ENCODE assay signal across 9 mouse cellular contexts in the genomic region with DNA sequence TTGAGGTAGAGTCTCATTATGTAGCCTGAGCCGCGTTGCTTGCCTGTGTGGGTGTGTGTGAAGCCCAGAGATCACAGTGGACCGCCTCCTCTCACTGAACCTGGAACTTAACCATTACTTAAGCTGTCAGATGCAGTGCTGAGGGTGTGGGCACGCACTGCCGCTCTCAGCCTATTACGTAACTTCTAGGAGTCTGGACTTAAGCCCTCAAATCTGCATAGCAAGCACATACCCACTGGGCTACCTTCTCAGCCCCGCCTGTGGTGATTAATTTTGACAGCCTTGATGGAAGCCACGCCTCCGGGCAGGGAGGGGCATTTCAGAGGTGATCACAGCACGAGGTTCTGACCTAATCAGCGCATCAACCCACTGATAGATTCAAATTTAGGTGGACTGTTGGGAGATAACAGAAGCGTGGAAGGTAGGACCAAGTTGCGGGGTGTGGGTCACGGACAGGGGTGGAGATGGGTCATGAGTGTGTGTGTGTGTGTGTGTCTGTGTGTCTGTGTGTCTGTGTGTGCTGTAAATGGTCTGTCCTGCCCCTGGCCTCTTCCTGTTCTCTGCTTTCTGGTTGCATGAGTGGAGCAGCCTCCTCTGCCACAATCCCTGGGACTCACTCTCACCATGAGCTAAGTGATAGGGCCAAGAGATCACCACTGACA. TPM values are rescaled to one million over a fixed set of nuclear protein-coding genes. Genes with fewer than 3 reads are reported as not detected.
DNase-seq lines count a peak whose midpoint lies in the region; ATAC-seq and TF ChIP-seq lines count a peak whose summit lies in the region.
"Had no signal": no experiment of that assay in that cellular context is flagged by ENCODE, and none has a peak within 500 bp of the region (broad histone marks: within the 10 kb centered on the region; RNA-seq: fewer than 3 reads in every experiment).

No protein-coding gene starts in this region.

- H3K36me3 ChIP-seq in lung, postnatal 0 days (ENCODE audit: insufficient read depth, low read length): no peaks in the 10 kb centered on the region
- H3K36me3 ChIP-seq in forebrain, embryonic 15.5 days: no peaks in the 10 kb centered on the region
- H3K36me3 ChIP-seq: neural tube, embryonic 13.5 days had no signal

- no peaks in the 10 kb centered on the region for H3K9me3 ChIP-seq in lung, postnatal 0 days (ENCODE audit: low read length)
- H3K9me3 ChIP-seq in forebrain, embryonic 15.5 days: no peaks in the 10 kb centered on the region
- H3K9me3 ChIP-seq: neural tube, embryonic 13.5 days had no signal

- H3K4me1 ChIP-seq in lung, postnatal 0 days (ENCODE audit: insufficient read depth, low read depth, low read length): no peaks in the 10 kb centered on the region
- no peaks in the 10 kb centered on the region for H3K4me1 ChIP-seq in forebrain, embryonic 15.5 days
- H3K4me1 ChIP-seq: neural tube, embryonic 13.5 days had no signal

- TF ChIP-seq EP300 in lung, postnatal 0 days (IDR thresholded peaks at IDR 0.05): no peak

- H3K9ac ChIP-seq in lung, postnatal 0 days (replicated peaks; ENCODE audit: low read depth): no peak overlapping the region
- H3K9ac ChIP-seq in forebrain, embryonic 15.5 days (replicated peaks): no peak overlapping the region
- H3K9ac ChIP-seq: neural tube, embryonic 13.5 days had no signal

- ATAC-seq in lung, postnatal 0 days: peak; percentile 89
- no peak for ATAC-seq in cerebellum, adult (ENCODE audit: insufficient number of reproducible peaks, low FRiP score, low TSS enrichment)
- ATAC-seq in forebrain, embryonic 15.5 days (replicated peaks): no peak

- DNase-seq in CD4-positive helper T cell, adult 2 months (ENCODE audit: low read depth, low spot score): peak; percentile 53
- DNase-seq in R1 (ENCODE audit: low read depth, low spot score): peak; percentile 65
- peak; percentile 61 for DNase-seq in kidney, adult 18-20 months
- DNase-seq in lung, postnatal 0 days (ENCODE audit: low spot score): peak; percentile 87
- no peak for DNase-seq in cerebellum, adult 11-12 months
- no peak for DNase-seq in left cerebral cortex, postnatal 10 days (ENCODE audit: extremely low spot score in 1 of 2, low spot score in 2 of 2)

- no peak for TF ChIP-seq CTCF in lung, postnatal 0 days (IDR thresholded peaks at IDR 0.05)

- intact Hi-C loops in left cerebral cortex, postnatal 10 days (cut with DNase I): no loop called here

- no peaks in the 10 kb centered on the region for H3K27me3 ChIP-seq in lung, postnatal 0 days (replicated peaks; ENCODE audit: insufficient read depth, low read length)
- H3K27me3 ChIP-seq in forebrain, embryonic 15.5 days: no peaks in the 10 kb centered on the region
- H3K27me3 ChIP-seq: neural tube, embryonic 13.5 days had no signal

- H3K27ac ChIP-seq in lung, postnatal 0 days (ENCODE audit: low read length): no peak overlapping the region
- H3K27ac ChIP-seq in forebrain, embryonic 15.5 days (replicated peaks): no peak overlapping the region
- H3K27ac ChIP-seq: neural tube, embryonic 13.5 days had no signal

- WGBS in lung, postnatal 0 days: 24% methylated on average over 14 of the region's 14 CpGs
- 50% methylated on average over 14 of the region's 14 CpGs for WGBS in forebrain, embryonic 15.5 days

- no peak overlapping the region for H3K4me3 ChIP-seq in lung, postnatal 0 days (ENCODE audit: low read depth, low read length)
- no peak overlapping the region for H3K4me3 ChIP-seq in forebrain, embryonic 15.5 days
- H3K4me3 ChIP-seq: neural tube, embryonic 13.5 days had no signal

- H3K4me2 ChIP-seq in lung, postnatal 0 days (replicated peaks; ENCODE audit: low read depth, low read length): no peak overlapping the region
- no peak overlapping the region for H3K4me2 ChIP-seq in forebrain, embryonic 15.5 days (replicated peaks)
- H3K4me2 ChIP-seq: neural tube, embryonic 13.5 days had no signal

RNA-seq across cellular contexts. Expression of gene Prpf40b, which starts 10.2 kb away (rescaled TPM):
- polyA plus RNA-seq in lung, postnatal 0 days (2015; fragmentation: Nextera tagmentation; extraction: Ambion mirVana): 37.1 and 39.9 TPM in 2 replicates
- 111 and 115 TPM in 2 replicates for polyA plus RNA-seq in forebrain, embryonic 15.5 days (2015; fragmentation: Nextera tagmentation; extraction: Ambion mirVana)
- total RNA-seq in left cerebral cortex, postnatal 10 days (2021): 100 to 1,000 TPM; 101 to 105 TPM

RNA-seq across cellular contexts. Expression of gene Fam186b, which starts 11.0 kb away (rescaled TPM):
- polyA plus RNA-seq in lung, postnatal 0 days (2015; fragmentation: Nextera tagmentation; extraction: Ambion mirVana): 0.07 TPM in 1 of 2 replicates, not detected in the other
- polyA plus RNA-seq in forebrain, embryonic 15.5 days (2015; fragmentation: Nextera tagmentation; extraction: Ambion mirVana): 0.23 and 0.31 TPM in 2 replicates
- 1 to 10 TPM; 1.4 to 1.5 TPM for total RNA-seq in left cerebral cortex, postnatal 10 days (2021)

RNA-seq across cellular contexts. Expression of gene Mcrs1, which starts 32.9 kb away (rescaled TPM):
- 96.9 and 102 TPM in 2 replicates for polyA plus RNA-seq in lung, postnatal 0 days (2015; fragmentation: Nextera tagmentation; extraction: Ambion mirVana)
- polyA plus RNA-seq in forebrain, embryonic 15.5 days (2015; fragmentation: Nextera tagmentation; extraction: Ambion mirVana): 209 and 212 TPM in 2 replicates
- 100 to 1,000 TPM; 116 to 127 TPM for total RNA-seq in left cerebral cortex, postnatal 10 days (2021)

RNA-seq across cellular contexts. Expression of gene Kcnh3, which starts 60.0 kb away (rescaled TPM):
- 0.21 and 0.63 TPM in 2 replicates for polyA plus RNA-seq in lung, postnatal 0 days (2015; fragmentation: Nextera tagmentation; extraction: Ambion mirVana)
- 4.3 and 4.6 TPM in 2 replicates for polyA plus RNA-seq in forebrain, embryonic 15.5 days (2015; fragmentation: Nextera tagmentation; extraction: Ambion mirVana)
- 100 to 1,000 TPM; 132 to 134 TPM for total RNA-seq in left cerebral cortex, postnatal 10 days (2021)

Comparison
In these comparisons a context has a peak if more than half of its experiments do, and no peak if none do; other contexts are left out.
1. DNase-seq: peak in CD4-positive helper T cell, adult 2 months (single experiment), R1 (single experiment), kidney, adult 18-20 months (single experiment) and lung, postnatal 0 days (single experiment); none in cerebellum, adult 11-12 months (single experiment) and left cerebral cortex, postnatal 10 days (0 of 2).